Mouse (Mus musculus) lung, postnatal 4 days (tissue): Measurements from ENCODE around the gene Chtop.

ENCODE experiments used
- DNase-seq, 2 experiments: peaks; one replicate each; pipeline ENCODE4 v3.0.0; 2021

The Chtop gene

DNA sequence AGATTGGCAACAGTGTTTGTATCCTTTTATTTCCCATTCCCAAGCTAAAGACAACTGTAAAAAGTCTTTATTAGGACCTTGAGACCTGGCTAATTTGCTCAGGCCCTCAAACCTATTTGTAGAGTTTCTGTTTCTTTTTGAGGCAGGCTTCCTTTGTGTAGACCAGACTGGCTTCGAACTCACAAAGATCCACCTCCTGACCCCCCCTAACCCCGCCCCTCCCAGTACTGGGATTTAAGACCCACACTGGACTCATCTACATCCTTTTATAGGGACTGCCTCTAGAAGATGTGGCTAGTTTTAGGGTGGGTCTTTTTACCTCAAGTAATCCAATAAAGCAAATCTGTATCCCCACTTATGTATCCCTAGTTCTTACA, 437 bp upstream of the Chtop start:
- no peak for DNase-seq

DNA sequence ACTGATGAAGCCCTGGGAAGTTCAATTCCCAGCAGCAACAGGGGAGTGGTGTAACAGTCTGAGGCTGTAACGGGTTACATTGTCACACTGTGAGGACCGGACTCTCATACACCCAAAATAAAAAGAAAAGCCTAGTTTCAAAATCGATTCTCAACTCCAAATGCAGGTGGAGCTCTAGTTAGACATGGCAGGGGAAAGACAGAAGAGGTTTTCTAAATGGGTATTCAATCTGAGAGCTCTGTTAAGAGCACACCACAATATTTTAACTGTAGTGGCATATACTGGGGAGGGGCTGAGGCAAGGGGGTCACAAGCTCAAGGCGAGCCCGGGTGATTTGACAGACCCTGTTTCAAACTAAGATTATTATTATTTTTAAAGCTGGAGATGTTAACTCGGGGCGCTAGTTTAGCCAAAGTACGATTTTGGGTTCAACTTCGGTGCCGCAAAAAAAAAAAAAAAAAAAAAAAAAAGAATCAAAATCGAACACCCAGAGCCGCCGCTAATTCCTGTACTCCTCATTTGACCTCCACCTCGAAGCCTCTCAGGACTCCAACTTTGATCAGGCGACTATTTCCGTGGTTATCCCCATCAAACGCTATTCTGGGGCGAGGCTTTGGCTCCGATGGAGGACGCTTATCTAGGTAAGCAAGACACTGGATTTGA, 880 bp downstream of the Chtop start:
- no peak for DNase-seq

DNA sequence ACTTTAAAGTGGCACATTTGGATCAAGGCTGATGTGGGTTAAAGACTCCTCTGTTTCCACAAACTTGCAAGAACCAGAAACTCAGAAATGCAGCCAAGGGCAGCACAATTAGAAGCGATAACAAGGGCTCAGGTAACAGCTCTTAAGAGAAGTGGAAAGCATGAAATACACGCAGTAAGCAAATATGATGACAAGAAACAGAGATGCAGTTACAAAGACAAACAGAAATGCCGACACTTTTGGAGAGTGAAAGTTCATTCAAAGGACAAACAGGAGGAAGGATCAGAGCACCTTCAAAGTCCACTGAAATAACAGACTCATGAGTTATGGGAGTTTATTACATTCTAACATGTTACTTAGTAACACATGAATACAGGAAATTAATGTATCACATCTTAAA, 2.9 kb downstream of the Chtop start:
- DNase-seq: no peak

DNA sequence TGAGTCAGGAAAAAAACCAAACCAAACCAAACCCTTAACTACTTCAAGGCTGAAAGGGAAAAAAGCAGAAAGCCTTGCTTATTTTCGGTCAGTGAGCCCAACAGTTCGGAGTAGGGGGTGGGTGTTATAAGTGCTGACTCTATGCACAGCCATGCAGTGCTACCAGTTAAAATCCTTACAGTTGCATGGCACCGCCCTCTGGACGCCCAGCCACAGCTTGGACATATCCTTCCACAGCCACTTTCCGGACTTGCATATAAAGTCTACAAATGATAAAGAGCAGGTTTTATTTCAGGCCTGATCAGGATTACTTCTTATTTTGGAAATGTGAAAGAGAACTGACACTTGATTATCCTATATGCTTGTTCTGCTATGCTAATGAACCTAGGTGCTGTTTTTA, 4.1 kb downstream of the Chtop start:
- peak; percentile 58 to 86 for DNase-seq

DNA sequence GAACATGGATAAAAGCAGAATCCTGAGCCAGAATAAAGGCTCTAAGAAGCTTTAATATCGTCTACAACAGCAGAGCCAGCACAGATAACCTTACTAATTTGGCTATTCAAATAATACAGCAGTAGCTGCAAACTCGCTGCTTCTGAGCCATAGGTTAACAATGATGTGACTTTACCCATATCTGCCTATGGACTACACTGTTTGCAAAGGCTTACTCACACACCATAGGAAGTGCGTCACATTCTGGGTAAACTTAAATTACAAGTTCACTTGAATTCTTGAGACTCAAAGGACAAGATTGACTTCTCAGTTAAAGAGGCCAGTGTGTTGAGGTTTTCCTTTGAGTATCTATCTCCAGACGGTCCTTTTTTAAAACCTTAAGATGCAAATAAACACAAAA, 5.9 kb downstream of the Chtop start:
- DNase-seq: no peak

DNA sequence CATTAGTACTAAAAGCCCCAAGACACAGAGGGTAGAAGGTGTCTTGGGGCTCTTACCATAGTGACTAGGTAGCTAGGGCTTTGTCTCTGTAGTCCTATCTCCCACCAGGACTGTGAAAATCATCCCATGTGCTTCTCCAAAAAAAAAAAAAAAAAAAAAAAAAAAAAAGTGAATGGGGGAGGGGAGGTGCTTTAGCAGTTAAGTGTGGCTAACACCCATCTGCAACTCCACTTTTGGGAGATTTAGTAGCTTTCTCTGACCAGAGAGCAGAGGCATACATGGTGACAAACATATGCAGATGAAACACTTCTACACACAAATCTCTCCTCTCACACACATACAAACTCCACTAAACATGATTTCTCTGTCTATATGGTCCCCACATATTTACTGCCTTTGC, 11.7 kb downstream of the Chtop start:
- DNase-seq: no peak

DNA sequence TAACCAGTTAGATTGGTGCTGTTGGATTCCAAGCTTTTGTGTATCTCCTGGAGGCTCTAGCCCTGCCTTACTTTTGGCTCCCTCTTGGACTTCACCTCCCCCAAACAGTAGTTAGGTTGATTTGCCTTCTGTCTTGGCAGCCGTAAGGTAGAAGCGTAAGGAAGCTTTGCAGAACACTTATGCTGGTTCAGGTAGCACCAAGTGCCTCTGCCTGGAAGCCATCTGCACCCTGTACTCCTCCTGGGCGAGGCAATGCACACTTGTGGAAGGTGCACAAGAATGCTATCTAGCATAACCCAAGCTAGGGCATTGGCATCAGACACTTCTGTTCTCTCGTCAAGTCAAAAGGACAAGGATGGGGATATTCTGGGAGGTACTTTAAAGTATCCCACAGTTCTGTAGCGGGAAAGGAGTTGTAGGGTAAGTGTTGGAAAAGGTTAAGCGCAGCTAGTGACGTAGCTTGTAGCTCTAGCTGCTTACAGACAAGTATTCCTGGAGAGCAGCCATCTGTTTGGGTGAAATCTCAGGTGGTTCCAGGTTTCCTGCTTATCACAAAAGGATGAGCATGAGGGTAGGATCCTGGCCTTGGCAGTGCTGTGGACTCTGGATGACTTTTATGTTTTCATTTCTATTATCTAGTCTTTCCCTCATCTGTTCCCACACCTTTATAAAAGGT, 13.3 kb downstream of the Chtop start:
- DNase-seq: no peak

DNA sequence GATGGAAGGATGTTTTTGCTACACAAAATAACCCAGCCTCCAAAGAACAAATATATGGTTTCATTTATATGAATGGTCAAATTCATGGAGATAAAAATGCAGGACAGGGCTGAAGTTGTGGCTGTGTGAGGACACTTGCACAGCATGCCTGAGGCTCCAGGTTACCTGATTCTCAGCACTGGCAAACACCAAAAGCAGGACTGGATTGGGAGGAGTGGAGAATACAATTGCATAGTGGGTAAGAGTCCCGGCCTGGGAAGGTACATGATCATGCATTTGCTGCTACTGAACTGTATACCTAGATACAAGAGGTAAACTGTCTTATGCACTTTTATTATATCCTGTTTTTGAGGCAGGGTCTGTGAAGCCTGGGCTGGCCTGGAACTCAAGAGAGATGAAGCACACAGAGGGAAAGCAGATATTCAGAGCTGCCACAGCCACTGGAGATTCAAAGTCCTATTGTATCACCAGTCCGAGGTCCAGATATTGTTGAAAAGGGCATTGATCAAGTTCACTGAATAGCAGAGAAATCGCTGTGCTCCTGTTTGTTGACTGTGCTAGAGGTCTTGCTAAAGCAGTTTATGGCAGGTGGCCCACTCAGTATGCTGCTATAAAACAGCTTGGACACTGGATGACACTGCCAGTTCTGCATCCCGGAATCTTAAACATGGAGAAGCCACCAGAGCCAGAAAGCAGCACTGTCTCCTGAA, 15.3 kb downstream of the Chtop start:
- no peak for DNase-seq

DNA sequence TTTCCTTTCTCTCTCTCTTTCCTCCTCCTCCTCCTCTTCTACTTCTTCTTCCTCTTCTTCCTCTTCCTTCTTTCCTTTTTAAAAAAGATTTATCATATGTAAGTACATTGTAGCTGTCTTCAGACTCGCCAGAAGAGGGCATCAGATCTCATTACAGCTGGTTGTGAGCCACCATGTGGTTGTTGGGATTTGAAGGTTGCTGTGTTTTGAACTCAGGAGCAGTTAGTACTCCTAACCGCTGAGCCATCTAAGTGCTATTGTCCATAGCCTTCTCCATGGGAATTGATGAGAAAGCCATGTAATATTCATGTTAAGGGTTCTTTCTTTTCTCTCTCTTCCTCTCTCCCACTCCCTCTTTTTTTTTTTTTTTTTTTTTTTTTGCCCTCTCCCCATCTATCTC, 17.9 kb downstream of the Chtop start:
- DNase-seq: peak in 1 of 2 experiments; percentile 67

DNA sequence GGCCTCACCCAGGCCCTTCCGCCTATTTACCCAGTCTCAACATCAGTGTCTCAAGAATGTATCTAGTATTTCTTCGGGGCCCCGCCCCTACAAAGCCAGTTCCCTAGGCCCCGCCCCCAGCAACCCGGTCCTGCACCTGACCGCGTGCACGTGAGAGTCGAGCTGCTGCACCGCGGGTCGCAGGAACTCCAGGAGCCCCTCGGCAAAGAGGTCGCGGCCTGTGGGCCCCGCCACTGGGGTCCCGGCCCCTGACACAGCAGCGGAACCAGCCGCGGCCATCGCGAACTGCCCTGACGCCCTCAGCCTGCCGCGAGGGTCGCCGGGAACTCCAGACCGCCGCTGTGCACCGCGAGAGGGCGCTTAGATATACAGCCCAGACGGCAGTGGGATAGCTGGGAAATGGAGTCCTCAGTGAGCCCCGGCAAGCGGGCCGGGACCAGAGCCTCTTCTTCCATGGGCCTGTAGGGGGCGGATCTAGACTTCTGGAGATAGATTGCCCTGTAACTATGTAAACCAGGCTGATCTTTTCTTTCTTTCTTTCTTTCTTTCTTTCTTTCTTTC, 18.5 kb downstream of the Chtop start, which contains the start of gene Snapin:
TSS of gene Snapin (minus strand) at position 338 of the 561 bp plus-strand sequence.
- DNase-seq: peak; percentile 97 to 98

DNA sequence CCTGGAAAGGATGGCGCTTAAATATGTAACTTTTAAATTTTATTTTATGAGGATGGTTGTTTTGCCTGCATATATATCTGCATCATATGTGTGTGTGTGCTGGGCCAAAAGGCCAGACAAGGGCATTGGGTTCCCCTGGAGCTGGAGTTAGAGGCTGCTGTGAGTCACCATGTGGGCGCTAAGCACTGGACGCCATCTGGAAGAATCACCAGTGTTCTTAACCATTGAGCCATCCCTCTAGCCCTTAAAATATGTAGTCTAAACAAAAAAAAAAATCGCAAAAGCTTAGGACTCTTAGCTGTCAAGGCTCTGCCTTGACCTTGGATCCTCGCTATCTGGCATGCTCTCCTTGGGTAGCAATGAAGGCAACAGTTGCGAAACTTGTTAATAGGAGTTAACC, 20.7 kb downstream of the Chtop start:
- no peak for DNase-seq

DNA sequence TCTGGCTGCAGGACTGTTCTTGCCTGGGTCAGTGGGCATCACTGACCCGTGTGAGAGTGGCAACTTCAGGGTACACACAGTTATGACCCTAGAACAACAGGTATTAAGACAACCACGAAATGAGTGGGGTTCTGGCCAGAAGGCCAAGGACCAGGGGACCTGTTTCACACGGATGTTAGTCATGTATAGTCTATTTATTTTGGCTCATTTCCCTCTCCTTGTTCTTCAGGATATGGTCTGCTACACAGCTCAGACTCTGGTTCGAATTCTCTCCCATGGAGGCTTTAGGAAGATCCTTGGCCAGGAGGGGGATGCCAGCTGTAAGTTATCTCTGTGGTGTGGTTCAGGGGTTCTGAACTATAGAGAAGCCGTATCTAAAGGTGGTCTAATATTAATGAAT, 22.3 kb downstream of the Chtop start:
- DNase-seq: no peak

DNA sequence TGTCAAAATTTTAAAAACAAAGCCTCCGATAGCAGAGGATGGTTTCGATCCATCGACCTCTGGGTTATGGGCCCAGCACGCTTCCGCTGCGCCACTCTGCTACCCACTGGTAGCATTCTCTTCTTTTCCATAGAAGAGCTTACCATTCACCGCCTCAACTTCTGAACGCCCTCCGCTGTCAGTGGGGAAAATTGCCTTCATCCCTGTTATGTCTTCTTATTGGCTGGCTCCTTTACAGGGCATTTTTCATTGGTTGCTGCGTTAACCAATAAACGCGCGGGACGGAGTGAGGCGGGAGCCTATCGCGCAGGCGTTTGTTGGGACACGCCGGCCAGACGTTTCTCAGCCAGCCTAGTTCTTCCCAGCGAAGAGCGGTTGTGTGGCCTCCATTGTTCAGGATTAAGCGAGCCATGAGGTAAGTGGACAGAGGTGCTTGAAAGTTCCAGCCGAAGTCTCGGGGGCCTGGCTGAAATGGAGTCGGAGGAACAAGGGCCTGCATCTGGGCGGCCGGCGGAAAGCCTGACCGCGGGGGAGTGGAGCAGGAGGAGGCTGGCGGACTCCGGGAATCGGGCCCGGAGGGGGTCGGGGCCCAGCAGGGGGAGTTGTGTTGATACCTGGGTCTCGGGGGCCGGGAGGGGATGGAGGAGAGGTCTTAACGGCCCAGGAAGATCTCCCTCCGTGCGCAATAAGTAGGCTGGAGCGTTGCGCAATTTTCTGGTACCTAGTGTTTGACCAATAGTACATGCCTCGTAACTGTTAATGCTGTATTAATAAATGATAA, 33.3 kb downstream of the Chtop start, which contains the start of gene Ilf2:
TSS of gene Ilf2 (plus strand) at position 296 of the 781 bp plus-strand sequence.
- DNase-seq: peak; percentile 97 to 98

DNA sequence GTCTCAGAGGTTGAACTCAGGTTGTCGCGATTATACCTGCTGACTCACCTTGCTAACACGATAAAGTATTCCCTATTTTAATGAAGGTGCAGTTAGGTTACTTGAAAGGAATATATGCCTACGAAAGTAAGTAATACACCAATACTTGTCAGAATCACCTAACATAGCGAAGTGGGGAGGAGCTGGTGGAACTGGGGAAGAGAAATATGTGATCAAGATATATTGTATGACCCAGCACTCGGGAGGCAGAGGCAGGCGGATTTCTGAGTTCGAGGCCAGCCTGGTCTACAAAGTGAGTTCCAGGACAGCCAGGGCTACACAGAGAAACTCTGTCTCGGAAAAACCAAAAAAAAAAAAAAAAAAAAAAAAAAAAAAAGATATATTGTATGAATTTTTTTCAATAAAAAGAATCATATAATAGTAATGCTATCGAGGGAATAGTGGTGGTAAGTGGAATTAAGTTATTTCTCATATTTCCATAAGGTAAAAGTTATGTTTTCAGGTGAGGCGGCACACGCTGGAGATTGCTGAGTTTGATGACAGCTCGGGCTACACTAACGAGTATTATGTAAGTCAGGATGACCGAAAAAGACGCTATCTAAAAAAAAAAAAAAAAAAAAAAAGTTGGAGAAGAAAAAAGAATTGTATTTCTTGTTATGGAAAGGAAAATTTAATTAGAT, 34.0 kb downstream of the Chtop start:
- no peak for DNase-seq

DNA sequence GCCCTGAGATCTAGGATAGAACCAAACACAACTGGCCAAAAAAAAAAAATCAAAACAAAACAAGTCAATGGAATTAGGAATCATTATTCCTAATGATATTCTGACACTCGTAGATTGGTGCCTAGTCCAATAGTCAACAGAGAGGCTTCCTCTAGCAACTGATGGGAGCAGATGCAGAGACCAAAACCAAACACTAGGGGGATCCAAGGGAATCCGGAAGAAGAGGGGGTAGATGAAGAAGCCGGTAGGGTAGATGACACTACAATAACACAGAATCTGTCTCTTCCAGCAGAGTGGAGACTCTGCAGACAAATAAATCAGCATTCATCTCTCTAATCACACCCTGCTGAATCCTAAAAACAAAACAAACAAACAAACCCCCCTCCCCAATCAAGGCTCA, 37.1 kb downstream of the Chtop start:
- DNase-seq: peak in 1 of 2 experiments; percentile 70

DNA sequence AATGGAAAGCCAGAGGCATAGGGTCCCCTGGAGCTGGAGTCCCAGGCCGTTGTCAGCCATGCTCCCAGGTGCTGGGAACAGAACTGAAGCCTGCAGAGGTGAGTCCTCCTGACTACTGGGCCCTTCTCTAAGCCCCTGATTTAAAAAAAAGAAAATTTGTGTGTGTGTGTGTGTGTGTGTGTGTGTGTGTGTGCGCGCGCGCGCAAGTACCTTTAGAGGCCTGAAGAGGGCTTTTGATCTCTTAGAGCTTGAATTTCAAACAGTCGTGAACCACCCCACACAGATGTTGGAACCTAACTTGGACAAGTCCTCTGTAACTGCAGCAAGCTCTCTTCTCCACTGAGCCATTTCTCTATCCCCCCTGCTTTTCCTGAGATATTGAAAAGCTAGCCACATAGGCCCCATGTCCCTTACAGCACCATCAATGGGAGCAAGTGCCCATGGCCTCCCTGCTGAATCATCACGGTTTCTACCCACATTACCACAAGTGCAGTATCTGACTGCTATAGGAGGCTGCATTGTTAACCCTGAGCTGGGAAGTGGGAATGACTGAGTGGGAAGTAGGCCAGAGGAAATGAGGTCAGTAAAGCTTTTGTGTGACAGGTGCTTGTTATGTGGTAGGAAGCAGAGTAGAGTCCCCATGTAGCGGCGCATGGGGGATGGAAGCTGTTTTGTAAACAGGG, 41.5 kb downstream of the Chtop start:
- DNase-seq: peak in 1 of 2 experiments; percentile 12

DNA sequence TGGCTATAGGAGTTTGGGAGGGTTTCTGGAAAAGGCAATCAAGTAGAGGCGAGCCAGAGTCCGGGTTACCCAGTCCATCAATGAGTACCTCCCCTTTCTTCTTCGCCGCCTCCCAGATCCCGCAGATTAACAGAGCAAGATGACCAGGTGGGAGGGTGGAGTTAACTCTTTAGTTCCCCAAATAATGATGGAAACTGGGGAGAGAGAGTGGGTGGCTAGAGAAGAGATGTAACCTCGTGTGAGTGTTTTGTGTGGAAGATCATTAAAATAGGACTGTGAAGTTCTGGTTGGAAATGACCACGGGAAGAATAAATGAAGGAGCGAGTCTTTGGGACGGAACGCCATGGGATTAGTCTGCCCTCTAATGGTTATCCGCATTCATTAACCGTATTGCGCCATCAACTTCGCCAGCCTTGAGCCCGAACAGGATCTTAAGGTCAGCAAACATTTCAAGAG, 43.0 kb downstream of the Chtop start:
- DNase-seq: peak; percentile 73 to 83

DNA sequence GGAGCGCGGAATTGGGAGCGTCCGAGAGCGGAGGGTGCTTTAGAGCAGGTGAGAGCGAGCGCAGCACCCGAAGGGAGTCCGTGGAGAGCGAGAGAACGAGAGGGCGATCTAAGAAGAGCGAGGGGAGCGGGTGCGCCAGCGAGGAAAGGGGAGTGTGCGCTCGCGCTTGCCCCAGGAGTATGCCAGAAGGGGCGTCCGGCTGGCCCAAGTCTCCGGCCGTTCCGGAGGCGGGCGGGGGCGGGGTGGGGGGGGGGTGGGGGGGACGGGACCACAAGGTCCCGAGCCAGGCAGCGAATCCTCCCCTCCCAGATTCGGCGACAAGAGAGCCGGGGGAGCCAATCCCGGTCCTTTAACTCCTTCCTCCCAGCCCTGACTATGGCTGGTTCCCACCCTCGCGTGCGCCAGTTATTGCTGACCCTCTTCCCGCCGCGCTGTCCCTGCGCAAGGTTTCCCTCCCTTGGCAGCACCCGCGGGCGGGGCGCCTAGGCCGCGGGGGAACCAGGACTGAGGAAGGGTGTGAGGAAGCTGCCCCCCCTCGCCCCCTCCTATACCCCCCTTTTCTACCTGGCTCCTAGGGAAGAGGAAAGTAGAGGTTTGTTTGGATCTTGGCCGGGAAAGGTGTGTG, 43.5 kb downstream of the Chtop start, which contains the start of gene Npr1:
TSS of gene Npr1 (minus strand) at position 181 of the 625 bp plus-strand sequence.
- DNase-seq: peak; percentile 77 to 88

DNA sequence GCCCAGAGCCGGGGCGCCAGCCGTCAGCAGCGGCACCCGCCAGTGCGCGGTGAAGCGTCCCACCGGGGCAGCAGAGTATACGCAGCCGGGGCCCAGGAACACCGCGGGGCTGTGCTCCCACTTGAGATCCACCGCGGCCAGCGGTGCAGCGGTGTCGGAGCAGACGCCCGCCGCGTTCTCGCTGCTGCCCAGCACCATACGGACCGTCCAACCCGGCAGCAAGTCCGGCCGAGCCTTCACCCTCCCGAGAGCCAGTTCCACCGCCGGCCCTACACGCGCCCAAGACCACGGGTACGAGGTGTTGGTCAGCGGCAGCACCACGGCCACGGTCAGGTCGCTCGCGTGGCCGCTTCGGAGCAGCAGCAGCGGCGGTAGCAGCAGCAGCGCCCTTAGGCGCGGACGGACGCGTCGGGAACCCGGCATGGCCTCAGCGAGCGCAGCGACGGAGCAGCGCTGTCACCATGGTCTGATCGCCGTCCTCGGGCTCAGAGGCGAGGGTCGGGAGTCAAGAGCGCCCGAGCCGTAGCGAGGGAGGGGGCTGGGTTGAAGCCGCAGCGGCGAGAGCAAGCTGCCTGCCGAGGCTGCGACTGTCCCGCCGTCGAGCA, 44.1 kb downstream of the Chtop start:
- DNase-seq: peak; percentile 51 to 62

DNA sequence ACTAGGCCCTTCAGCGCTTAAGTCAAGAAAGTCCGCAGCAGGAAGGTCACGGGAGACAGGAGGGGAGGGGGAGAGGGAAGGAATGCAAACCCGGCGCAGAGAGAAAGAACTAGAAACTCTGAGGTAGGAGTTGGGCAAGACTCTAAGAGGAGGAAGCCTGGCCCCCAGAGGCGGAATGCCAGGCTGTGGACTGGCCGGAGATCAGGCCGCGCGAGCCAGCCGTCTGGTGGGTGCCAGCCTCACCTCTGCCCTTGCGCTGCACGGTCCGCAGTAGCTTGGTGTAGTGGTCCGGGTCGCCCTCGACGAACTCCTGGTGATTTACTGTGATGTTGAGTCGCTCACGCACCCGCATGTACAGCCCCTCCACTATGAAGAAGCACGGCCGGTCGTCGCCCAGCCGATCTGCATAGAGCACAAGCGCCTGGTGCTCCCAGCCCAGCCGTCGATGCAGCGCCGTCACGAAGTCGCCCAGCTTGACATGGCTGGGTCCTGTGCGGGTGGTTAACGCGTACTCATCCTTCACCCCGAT, 44.7 kb downstream of the Chtop start:
- DNase-seq: peak; percentile 71 to 86
